Mouse (Mus musculus) regulatory T cell (primary cell): Measurements from ENCODE around the gene Adgrl4.

Source experiments
- in situ Hi-C: fragments of 300-600 bp; cut with MboI, MseI; formaldehyde crosslinking; loops from one replicate; pipeline ENCODE4 v1.15.1; 2025; ENCODE audit warnings: high pct_unique_total_duplicates

Adgrl4 gene

GRCm38 (mm10) chr3:151488853-151489252 lies 51.2 kb downstream of the Adgrl4 start:
- in situ Hi-C loops = no loop called here

GRCm38 (mm10) chr3:151505606-151506005 lies 67.9 kb downstream of the Adgrl4 start:
- in situ Hi-C loops = no loop called here

- in situ Hi-C loops = no loop called here
Measured at GRCm38 (mm10) chr3:151511184-151511583, 73.5 kb downstream of the Adgrl4 start.

- in situ Hi-C loops = no loop called here
Measured at GRCm38 (mm10) chr3:151547182-151547581, 109.5 kb downstream of the Adgrl4 start.

GRCm38 (mm10) chr3:151551002-151551401 lies 113.3 kb downstream of the Adgrl4 start:
- in situ Hi-C loops = no loop called here

DNA sequence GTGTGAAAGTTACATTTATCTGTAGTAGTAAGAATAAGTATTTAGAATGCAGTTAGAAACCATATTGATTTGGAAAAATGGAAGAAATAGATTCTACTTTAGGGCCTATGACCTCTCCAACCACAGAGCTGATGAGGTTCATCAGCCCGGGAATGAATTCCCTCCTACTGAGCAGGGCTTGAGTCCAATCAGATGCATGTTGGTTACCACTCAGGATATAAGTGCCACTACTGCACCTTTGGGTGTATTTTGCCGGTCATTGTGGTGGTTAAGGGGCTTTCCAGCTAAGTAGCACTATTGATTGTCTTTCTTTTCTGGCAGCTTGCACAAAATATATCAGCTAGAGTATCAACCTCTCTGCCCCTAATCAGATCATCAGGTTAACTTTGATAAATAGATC lies 118.9 kb downstream of the Adgrl4 start:
- in situ Hi-C loops = no loop called here

DNA sequence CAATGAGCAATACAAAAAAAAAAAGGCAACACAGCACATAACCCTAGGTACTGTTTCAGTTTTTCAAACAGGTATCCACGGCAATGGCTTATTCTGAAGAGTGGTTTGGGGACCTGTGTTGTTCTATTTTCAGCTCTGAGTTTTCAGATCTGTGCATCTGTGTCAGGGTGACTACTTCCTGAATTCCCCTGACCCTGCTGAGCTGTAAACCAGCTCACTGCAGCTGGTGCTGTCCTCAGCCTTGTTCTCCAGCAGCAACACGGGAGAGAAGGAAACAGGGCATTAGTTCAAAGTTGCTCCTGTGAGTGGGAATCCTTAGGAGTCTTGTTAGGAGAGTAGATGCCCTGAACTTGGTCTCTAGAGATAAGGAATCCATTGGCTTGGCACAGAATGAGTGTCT lies 119.4 kb downstream of the Adgrl4 start:
- in situ Hi-C loops = no loop called here

- in situ Hi-C loops = no loop called here
Measured at GRCm38 (mm10) chr3:151557607-151558006, 119.9 kb downstream of the Adgrl4 start.

DNA sequence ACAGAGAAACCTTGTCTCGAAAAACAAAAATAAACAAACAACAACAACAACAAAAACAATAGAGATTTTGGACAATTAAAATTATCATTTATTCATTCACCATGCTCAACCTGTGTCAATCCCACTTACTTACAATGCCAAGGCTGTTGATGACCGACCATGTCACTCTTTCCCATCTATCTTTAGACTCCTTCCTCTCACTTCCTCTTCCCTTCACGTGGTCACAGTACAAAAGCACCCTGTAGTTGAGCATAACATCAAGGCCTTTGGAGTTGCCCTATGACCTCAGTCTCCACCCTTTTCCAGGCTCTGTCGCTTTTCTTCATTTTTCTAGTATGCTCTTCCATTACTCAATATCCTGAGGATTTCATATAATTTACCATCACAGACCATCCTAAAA lies 120.7 kb downstream of the Adgrl4 start:
- in situ Hi-C loops = no loop called here

GRCm38 (mm10) chr3:151565664-151566621 lies 128.3 kb downstream of the Adgrl4 start:
- in situ Hi-C loops = no loop called here

DNA sequence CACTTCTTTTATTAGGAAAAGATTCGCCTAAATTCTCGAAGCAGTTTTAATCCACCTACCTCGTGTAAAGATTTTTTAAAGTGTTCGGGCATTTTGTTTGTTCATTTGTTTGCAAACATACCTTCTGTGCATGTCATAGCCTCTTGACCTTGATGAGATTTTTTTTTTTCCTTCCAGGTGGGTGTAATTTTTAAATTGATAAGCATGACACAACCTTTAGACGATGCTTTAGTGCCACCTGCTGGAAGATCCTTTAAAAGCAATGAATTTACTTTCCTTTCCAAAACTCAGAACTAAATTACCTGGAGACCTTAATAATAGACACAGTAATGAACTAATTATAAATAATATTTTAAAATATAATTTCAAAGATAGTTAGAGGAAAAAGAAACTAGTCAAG lies 128.9 kb downstream of the Adgrl4 start:
- in situ Hi-C loops = no loop called here

DNA sequence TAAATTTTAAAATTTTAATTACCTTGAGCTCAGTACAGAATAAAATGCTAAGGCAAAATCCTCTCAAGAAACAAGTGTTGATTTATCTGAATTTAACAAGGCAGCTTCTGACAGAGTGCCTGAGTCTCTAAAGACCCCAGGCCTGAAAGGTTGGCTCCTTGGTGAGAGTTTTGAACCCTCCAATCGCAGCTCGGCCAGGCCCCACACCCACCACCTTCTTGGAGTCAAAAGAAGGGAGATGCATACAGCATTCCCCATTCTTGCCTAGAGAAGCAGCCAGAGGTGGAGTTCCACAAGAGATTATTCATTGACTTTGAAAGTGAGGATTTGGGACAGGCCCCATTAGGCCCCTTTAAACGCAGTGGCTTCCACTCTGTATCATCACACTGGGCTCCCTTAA lies 129.9 kb downstream of the Adgrl4 start:
- in situ Hi-C loops = no loop called here

GRCm38 (mm10) chr3:151572089-151572488 lies 134.4 kb downstream of the Adgrl4 start:
- in situ Hi-C loops = no loop called here

- in situ Hi-C loops = no loop called here
Measured at GRCm38 (mm10) chr3:151575292-151575691, 137.6 kb downstream of the Adgrl4 start.

- in situ Hi-C loops = no loop called here
Measured at GRCm38 (mm10) chr3:151576155-151576554, 138.5 kb downstream of the Adgrl4 start.

DNA sequence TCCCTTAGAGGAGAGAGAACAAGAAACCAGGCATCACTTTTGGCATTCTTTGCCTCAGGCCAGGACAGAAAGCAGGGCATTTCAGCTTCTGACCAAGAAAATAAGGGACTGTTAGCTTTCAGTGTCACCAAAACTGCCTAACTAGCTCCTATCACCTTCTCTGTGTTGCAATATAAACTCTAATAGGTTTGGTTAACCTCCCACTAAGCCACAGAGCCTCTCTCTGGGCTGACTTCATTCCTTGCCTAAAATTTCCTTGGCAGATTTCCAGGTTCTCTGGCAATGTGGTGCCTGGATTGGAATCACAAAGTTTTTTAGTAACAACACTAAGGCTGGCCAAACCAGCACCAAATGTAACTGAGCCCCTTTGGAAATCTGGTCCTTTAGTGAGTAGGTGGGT lies 154.2 kb downstream of the Adgrl4 start:
- in situ Hi-C loops = no loop called here
